Mouse (Mus musculus) hindbrain, embryonic 10.5 days (tissue): ENCODE results near the gene Brsk1. TPM values are rescaled to one million over a fixed set of nuclear protein-coding genes. Genes with fewer than 3 reads are reported as not detected.

ENCODE experiments used
- DNase-seq: peaks from one replicate; pipeline ENCODE4 v3.0.0-alpha.2; 2017; ENCODE audit warnings: low spot score
- H3K27ac ChIP-seq: fragments of 300-500 bp; sonication (generic); 2 replicates; pipeline ENCODE4 v1.5.1; 2016; ENCODE audit warnings: mild to moderate bottlenecking, moderate library complexity
- H3K27me3 ChIP-seq: fragments of 300-500 bp; sonication (generic); 2 replicates; pipeline ENCODE4 v1.6.1; 2016; ENCODE audit warnings: mild to moderate bottlenecking; ENCODE audit not compliant: poor library complexity, insufficient read depth, severe bottlenecking
- H3K36me3 ChIP-seq: fragments of 300-500 bp; sonication (generic); 2 replicates; pipeline ENCODE4 v1.6.1; 2016; ENCODE audit warnings: mild to moderate bottlenecking, moderate library complexity
- H3K4me1 ChIP-seq: fragments of 300-500 bp; sonication (generic); replicated peaks from 2 replicates; pipeline ENCODE4 v1.6.1; 2016; ENCODE audit warnings: mild to moderate bottlenecking
- H3K4me3 ChIP-seq: fragments of 300-500 bp; sonication (generic); 2 replicates; pipeline ENCODE4 v1.5.1; 2016; ENCODE audit warnings: mild to moderate bottlenecking, moderate library complexity
- H3K9me3 ChIP-seq: fragments of 300-500 bp; sonication (generic); 2 replicates; pipeline ENCODE4 v1.6.1; 2016; ENCODE audit warnings: mild to moderate bottlenecking, moderate library complexity
- WGBS: fragments of 180-500 bp; shearing (Covaris S2); methylation state at CpG from one replicate; pipeline ENCODE4 v1.1.7; 2016; 5-methylcytosine and 5-hydroxymethylcytosine counted together
- polyA plus RNA-seq: library from polyadenylated mRNA; unstranded; fragments of >200 nt; fragmentation: Nextera tagmentation; extraction: Ambion mirVana; gene quantifications from 2 replicates; pipeline ENCODE4 v1.2.1, GENCODE M21; 2016

Brsk1 gene
- polyA plus RNA-seq, 1 experiment from 2014 or later, result 2.8 TPM

- H3K4me3 ChIP-seq, result no peak overlapping the region
- no peaks in the 10 kb centered on the region for H3K4me1 ChIP-seq
- H3K27me3 ChIP-seq, result no peaks in the 10 kb centered on the region
- H3K27ac ChIP-seq, result no peak overlapping the region
- H3K9me3 ChIP-seq, result no peaks in the 10 kb centered on the region
- H3K36me3 ChIP-seq, result peaks cover 88% of the 10 kb centered on the region
- DNase-seq, result no peak
- WGBS, result 96% methylated on average over 12 of the region's 12 CpGs
These were observed 16.2 kb upstream of the Brsk1 start for GRCm38 (mm10) chr7:4674114-4674731.

GRCm38 (mm10) chr7:4675200-4675599 lies 15.2 kb upstream of the Brsk1 start:
- Histone ChIP-seq H3K4me3 (no peak overlapping the region), H3K27me3 (no peaks in the 10 kb centered on the region), H3K9me3 (no peaks in the 10 kb centered on the region), H3K36me3 (peaks cover 86% of the 10 kb centered on the region), H3K27ac (no peak overlapping the region), H3K4me1 (no peaks in the 10 kb centered on the region)
- WGBS, result 97% methylated on average over 7 of the region's 7 CpGs
- DNase-seq, result no peak

- 89% methylated on average over 5 of the region's 5 CpGs for WGBS
- Histone ChIP-seq H3K4me3 (no peak overlapping the region), H3K4me1 (peaks cover 14% of the 10 kb centered on the region), H3K36me3 (peaks cover 35% of the 10 kb centered on the region), H3K9me3 (no peaks in the 10 kb centered on the region), H3K27me3 (no peaks in the 10 kb centered on the region), H3K27ac (no peak overlapping the region)
- no peak for DNase-seq
These were observed 7.1 kb upstream of the Brsk1 start for GRCm38 (mm10) chr7:4683307-4683706.

GRCm38 (mm10) chr7:4684203-4684602 lies 6.2 kb upstream of the Brsk1 start:
- H3K27ac ChIP-seq, result peak overlapping the region; percentile 81
- peaks cover 14% of the 10 kb centered on the region for H3K4me1 ChIP-seq
- DNase-seq, result no peak
- WGBS, result 1% methylated on average over 13 of the region's 13 CpGs
- no peaks in the 10 kb centered on the region for H3K9me3 ChIP-seq
- peak overlapping the region; percentile 69 for H3K4me3 ChIP-seq
- peaks cover 31% of the 10 kb centered on the region for H3K36me3 ChIP-seq
- no peaks in the 10 kb centered on the region for H3K27me3 ChIP-seq

DNA sequence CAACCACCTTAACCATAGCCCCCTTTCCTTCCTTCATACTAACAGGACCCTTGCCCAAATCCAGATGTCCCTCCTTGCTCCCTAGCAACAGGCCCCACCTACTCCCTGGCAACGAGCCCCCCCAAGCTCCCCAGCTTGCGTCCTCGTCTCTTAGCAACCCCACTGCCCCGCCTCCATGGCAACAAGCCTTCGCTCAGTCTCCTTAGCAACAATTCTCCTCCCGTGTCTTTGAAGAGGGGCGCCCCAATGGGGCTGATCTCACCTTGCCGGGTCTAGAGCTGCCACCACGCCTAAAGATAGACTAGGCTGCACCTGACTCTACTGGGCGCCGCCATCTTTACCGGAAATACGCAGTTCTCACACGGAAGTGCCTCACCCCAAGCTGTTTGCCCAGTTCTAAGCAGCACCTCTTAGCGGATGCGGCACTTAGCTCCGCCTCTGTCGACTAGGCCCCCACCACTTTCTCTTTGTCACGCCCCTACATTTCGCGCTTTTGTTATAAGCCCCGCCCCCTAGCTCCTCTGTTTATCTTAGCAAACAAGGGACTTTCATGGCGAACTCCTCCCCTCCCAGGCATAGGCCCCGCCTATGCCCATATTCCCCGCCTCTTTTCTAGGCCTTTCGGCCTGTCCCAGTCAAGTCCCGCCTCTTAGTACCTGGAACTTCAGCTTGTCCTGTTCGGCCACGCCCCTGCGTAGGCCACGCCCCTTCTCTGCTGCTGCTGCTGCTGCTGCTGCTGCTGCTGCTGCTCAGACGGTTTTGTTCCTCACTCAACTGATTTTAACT lies 5.6 kb upstream of the Brsk1 start, which contains the start of gene Hspbp1:
TSS of gene Hspbp1 (minus strand) at position 437 of the 786 bp plus-strand sequence.
- peak within 1 kb of the TSS; percentile 81 for H3K27ac ChIP-seq
- under 1% methylated on average over 32 of the region's 32 CpGs for WGBS
- H3K4me1 ChIP-seq, result peaks cover 14% of the 10 kb centered on the region
- peak; percentile 96 for DNase-seq
- no peaks in the 10 kb centered on the region for H3K27me3 ChIP-seq
- peak within 1 kb of the TSS; percentile 69 for H3K4me3 ChIP-seq
- H3K36me3 ChIP-seq, result peaks cover 28% of the 10 kb centered on the region
- no peaks in the 10 kb centered on the region for H3K9me3 ChIP-seq

DNA sequence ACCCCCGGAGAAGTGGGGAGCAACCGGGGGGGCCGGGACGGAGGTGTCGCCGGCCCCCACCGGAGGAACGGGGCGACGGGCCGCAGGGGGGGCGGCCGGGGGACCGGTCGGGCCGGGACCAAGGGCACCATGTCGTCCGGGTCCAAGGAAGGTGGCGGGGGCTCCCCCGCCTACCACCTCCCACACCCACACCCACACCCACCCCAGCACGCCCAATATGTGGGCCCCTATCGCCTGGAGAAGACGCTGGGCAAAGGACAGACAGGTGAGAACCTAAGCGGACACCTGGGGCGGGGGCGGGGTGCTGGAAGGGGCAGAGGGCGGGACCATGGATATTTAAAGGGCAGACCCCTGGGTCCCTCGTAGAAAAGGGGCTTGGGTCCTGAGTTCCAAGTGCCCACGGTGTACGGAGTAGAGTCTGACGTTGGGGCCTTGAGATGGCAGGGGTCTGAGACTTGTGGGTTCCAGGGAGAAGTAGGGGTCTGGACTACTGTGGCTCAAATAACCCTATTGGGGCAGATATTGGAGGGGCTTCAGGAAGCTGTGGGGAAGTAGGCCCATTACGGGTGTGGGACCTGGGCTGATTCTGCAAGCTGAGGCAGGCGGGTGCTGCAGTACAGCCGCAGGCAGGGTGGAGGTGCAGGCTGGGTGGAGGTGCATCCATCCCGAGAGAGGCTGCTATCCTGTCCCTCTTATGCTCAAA lies 698 bp downstream of the Brsk1 start:
- Histone ChIP-seq H3K27me3 (no peaks in the 10 kb centered on the region), H3K4me1 (peaks cover 26% of the 10 kb centered on the region), H3K9me3 (0 out of 2 replicates have a peak, but pooled peaks cover 4% of the 10 kb centered on the region), H3K27ac (peak overlapping the region; percentile 100), H3K36me3 (peaks cover 39% of the 10 kb centered on the region), H3K4me3 (peak overlapping the region; percentile 98)
- WGBS, result 4% methylated on average over 34 of the region's 35 CpGs
- peak; percentile 35 for DNase-seq

- WGBS, result 73% methylated on average over 6 of the region's 6 CpGs
- H3K36me3 ChIP-seq, result peaks cover 58% of the 10 kb centered on the region
- no peak for DNase-seq
- H3K27ac ChIP-seq, result no peak overlapping the region
- H3K27me3 ChIP-seq, result no peaks in the 10 kb centered on the region
- 0 out of 2 replicates have a peak, but pooled peaks cover 4% of the 10 kb centered on the region for H3K9me3 ChIP-seq
- no peak overlapping the region for H3K4me3 ChIP-seq
- peaks cover 26% of the 10 kb centered on the region for H3K4me1 ChIP-seq
These were observed 2.6 kb downstream of the Brsk1 start for GRCm38 (mm10) chr7:4693004-4693403.

- no peak overlapping the region for H3K4me3 ChIP-seq
- no peak for DNase-seq
- WGBS, result 34% methylated on average over 8 of the region's 8 CpGs
- H3K4me1 ChIP-seq, result peaks cover 9% of the 10 kb centered on the region
- H3K27me3 ChIP-seq, result no peaks in the 10 kb centered on the region
- H3K9me3 ChIP-seq, result no peaks in the 10 kb centered on the region
- H3K36me3 ChIP-seq, result peaks cover 99% of the 10 kb centered on the region
- 0 out of 2 replicates have a peak overlapping the region, but pooled peaks have one; percentile 30 for H3K27ac ChIP-seq
These were observed 11.9 kb downstream of the Brsk1 start for GRCm38 (mm10) chr7:4702334-4702733.

DNA sequence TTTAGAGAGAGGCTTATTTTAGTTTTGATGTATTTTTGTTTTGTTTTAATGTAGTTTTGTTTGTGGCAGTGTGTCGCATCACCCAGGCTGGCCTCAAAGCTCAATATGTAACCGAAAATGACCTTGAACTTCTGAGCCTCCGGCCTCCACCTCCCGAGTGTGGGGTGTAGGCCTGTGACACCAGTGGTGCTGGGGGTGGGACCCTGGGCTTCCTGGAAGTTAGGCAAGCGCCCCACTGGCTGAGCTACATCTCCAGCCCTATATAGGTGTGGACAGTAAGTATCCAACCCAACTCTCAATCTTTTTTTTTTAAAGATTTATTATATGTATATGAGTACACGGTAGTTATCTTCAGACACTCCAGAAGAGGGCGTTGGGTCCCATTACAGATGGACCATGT lies 12.8 kb downstream of the Brsk1 start:
- WGBS, result 92% methylated on average over 7 of the region's 7 CpGs
- Histone ChIP-seq H3K27ac (no peak overlapping the region), H3K36me3 (peaks cover 99% of the 10 kb centered on the region), H3K4me3 (no peak overlapping the region), H3K4me1 (peaks cover 9% of the 10 kb centered on the region), H3K27me3 (no peaks in the 10 kb centered on the region), H3K9me3 (no peaks in the 10 kb centered on the region)
- DNase-seq, result no peak

GRCm38 (mm10) chr7:4705098-4705497 lies 14.7 kb downstream of the Brsk1 start:
- WGBS, result 40% methylated on average over 18 of the region's 18 CpGs
- Histone ChIP-seq H3K27me3 (no peaks in the 10 kb centered on the region), H3K4me3 (no peak overlapping the region), H3K4me1 (peaks cover 9% of the 10 kb centered on the region), H3K27ac (no peak overlapping the region), H3K9me3 (no peaks in the 10 kb centered on the region), H3K36me3 (peaks cover 99% of the 10 kb centered on the region)
- peak; percentile 55 for DNase-seq

DNA sequence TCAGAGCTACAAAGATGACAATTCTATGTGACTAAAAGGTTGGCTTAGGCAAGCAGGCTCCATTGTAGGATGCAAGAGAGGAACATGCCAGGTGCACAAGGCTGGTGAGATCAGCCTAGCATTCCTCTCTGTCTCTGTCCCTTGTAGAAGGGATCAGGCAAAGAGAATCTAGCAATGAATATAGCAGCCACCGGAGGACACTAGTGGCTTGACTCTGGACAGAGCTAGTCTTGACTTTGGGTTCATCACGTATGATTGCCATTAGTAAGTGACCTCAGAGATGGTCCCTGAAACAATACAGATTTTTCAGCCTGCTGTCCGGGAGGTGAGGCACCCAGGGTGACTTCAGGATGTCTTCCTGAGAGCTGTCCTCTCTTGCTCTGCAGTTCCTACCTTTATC lies 22.2 kb downstream of the Brsk1 start:
- H3K27me3 ChIP-seq, result no peaks in the 10 kb centered on the region
- WGBS, result 83% methylated on average over 3 of the region's 3 CpGs
- peaks cover 99% of the 10 kb centered on the region for H3K36me3 ChIP-seq
- H3K4me1 ChIP-seq, result no peaks in the 10 kb centered on the region
- no peaks in the 10 kb centered on the region for H3K9me3 ChIP-seq
- no peak for DNase-seq
- no peak overlapping the region for H3K27ac ChIP-seq
- H3K4me3 ChIP-seq, result no peak overlapping the region

DNA sequence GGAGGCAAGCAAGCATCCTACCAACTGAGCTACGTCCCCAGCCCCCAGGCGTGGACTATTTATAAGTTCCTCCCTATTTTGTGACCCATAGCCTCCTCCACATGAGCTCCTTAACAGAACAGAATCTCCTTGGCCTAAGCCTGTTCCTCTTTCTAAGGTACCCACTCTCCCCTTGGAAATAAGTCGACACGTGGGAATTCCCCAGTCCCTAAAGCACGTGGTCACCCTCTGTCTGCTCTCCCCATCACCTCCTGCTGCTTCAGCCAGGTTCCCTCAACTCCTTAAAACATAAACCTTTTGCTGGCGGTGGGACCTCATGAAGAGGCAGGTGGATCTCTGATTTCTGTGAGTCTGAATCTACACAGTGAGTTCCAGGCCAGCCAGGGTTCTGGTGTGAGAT lies 26.6 kb downstream of the Brsk1 start:
- Histone ChIP-seq H3K4me3 (no peak overlapping the region), H3K27me3 (no peaks in the 10 kb centered on the region), H3K4me1 (no peaks in the 10 kb centered on the region), H3K36me3 (peaks cover 63% of the 10 kb centered on the region), H3K27ac (no peak overlapping the region), H3K9me3 (no peaks in the 10 kb centered on the region)
- WGBS, result 75% methylated on average over 6 of the region's 6 CpGs
- no peak for DNase-seq

DNA sequence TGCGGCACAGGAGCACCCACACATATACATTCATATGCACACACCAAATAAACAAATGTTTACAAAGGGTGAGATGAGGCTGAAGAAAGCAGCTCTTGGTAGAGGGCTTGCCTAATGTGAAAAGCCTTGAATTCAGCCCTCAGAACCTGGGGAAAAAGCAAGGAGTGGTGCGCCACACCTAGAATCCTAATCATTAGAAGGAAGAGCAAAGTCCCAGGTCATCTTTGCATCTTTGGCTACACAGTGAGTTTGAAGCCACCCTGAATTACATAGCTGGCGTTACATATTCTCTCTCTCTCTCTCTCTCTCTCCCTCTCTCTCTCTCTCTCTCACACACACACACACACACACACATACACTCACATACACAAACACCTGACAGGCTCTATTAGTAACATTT lies 28.9 kb downstream of the Brsk1 start:
- Histone ChIP-seq H3K9me3 (no peaks in the 10 kb centered on the region), H3K27me3 (no peaks in the 10 kb centered on the region), H3K27ac (no peak overlapping the region), H3K36me3 (peaks cover 40% of the 10 kb centered on the region), H3K4me1 (no peaks in the 10 kb centered on the region), H3K4me3 (no peak overlapping the region)
- 96% methylated on average over 3 of the region's 3 CpGs for WGBS
- no peak for DNase-seq
